Mouse (Mus musculus): ENCODE data around the gene Pde7b. TPM values are rescaled to one million over a fixed set of nuclear protein-coding genes. Genes with fewer than 3 reads are reported as not detected.

The Pde7b gene
- polyA plus RNA-seq, 1 experiment from 2014 or later, result 14.4 TPM

- no peaks in the 10 kb centered on the region for H3K27me3 ChIP-seq
- WGBS, result 54% methylated on average over 10 of the region's 10 CpGs
- no peak overlapping the region for H3K4me2 ChIP-seq (replicated peaks)
- no peaks in the 10 kb centered on the region for H3K9me3 ChIP-seq
- no peak overlapping the region for H3K9ac ChIP-seq
- H3K4me1 ChIP-seq, result peaks cover 5% of the 10 kb centered on the region; the same call in 1 of the 2 replicates
- H3K27ac ChIP-seq, result peak overlapping the region; percentile 41; the same call in 1 of the 2 replicates
- no peak overlapping the region for H3K4me3 ChIP-seq
- no peak for ATAC-seq (ENCODE audit: insufficient number of reproducible peaks, insufficient read depth, low FRiP score, low TSS enrichment)
- H3K36me3 ChIP-seq, result no peaks in the 10 kb centered on the region
Measured at GRCm38 (mm10) chr10:20669467-20669866, 55.4 kb downstream of the Pde7b start.

- Histone ChIP-seq H3K27me3 (no peaks in the 10 kb centered on the region), H3K36me3 (no peaks in the 10 kb centered on the region), H3K27ac (no peak overlapping the region), H3K4me3 (no peak overlapping the region), H3K9ac (no peak overlapping the region), H3K4me1 (peaks cover 5% of the 10 kb centered on the region; the same call in 1 of the 2 replicates), H3K9me3 (no peaks in the 10 kb centered on the region), H3K4me2 (replicated peaks) (no peak overlapping the region)
- ATAC-seq (ENCODE audit: insufficient number of reproducible peaks, insufficient read depth, low FRiP score, low TSS enrichment), result no peak
- WGBS, result 39% methylated on average over 4 of the region's 4 CpGs
Measured at GRCm38 (mm10) chr10:20668577-20668976, 56.3 kb downstream of the Pde7b start.

GRCm38 (mm10) chr10:20666655-20667054 lies 58.2 kb downstream of the Pde7b start:
- no peak for ATAC-seq (ENCODE audit: insufficient number of reproducible peaks, insufficient read depth, low FRiP score, low TSS enrichment)
- Histone ChIP-seq H3K27me3 (no peaks in the 10 kb centered on the region), H3K4me3 (no peak overlapping the region), H3K4me1 (peaks cover 9% of the 10 kb centered on the region; the same call in 1 of the 2 replicates), H3K36me3 (no peaks in the 10 kb centered on the region), H3K27ac (no peak overlapping the region), H3K9me3 (no peaks in the 10 kb centered on the region), H3K4me2 (replicated peaks) (no peak overlapping the region), H3K9ac (no peak overlapping the region)
- 63% methylated on average over 2 of the region's 2 CpGs for WGBS

DNA sequence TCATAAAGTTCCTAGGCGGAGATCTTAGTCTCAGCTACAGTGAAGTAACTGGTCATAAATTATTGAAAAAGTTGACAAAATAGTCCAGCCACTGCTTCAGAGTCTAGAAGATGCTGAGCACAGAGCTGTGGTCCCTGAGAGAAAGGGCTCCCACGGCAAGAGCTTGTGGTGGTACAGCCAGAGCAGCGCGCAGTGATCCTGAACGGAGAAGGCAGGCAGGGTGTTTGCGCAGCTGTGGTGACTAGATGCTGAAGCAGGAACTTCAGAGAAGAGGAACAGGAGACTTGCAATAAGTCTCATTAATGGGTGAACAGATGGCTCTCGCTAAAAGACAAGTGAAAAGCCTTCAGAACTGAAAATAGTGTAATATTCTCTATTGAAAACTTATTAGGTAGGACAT lies 61.9 kb downstream of the Pde7b start:
- H3K9me3 ChIP-seq, result no peaks in the 10 kb centered on the region
- no peak overlapping the region for H3K9ac ChIP-seq
- no peak overlapping the region for H3K27ac ChIP-seq
- 79% methylated on average over 7 of the region's 7 CpGs for WGBS
- no peak overlapping the region for H3K4me3 ChIP-seq
- H3K27me3 ChIP-seq, result no peaks in the 10 kb centered on the region
- H3K4me1 ChIP-seq, result peaks cover 9% of the 10 kb centered on the region
- H3K36me3 ChIP-seq, result no peaks in the 10 kb centered on the region
- H3K4me2 ChIP-seq (replicated peaks), result no peak overlapping the region
- no peak for ATAC-seq (ENCODE audit: insufficient number of reproducible peaks, insufficient read depth, low FRiP score, low TSS enrichment)

- no peak overlapping the region for H3K4me3 ChIP-seq
- H3K27me3 ChIP-seq, result no peaks in the 10 kb centered on the region
- no peak overlapping the region for H3K9ac ChIP-seq
- WGBS, result 29% methylated on average over 5 of the region's 5 CpGs
- H3K36me3 ChIP-seq, result no peaks in the 10 kb centered on the region
- no peak for ATAC-seq (ENCODE audit: insufficient number of reproducible peaks, insufficient read depth, low FRiP score, low TSS enrichment)
- no peak overlapping the region for H3K4me2 ChIP-seq (replicated peaks)
- H3K9me3 ChIP-seq, result no peaks in the 10 kb centered on the region
- peak overlapping the region; percentile 51 for H3K27ac ChIP-seq
- H3K4me1 ChIP-seq, result peaks cover 16% of the 10 kb centered on the region
Measured at GRCm38 (mm10) chr10:20661684-20662083, 63.2 kb downstream of the Pde7b start.

- Histone ChIP-seq H3K27me3 (no peaks in the 10 kb centered on the region), H3K4me3 (no peak overlapping the region), H3K27ac (no peak overlapping the region), H3K36me3 (no peaks in the 10 kb centered on the region), H3K4me2 (replicated peaks) (no peak overlapping the region), H3K9me3 (no peaks in the 10 kb centered on the region), H3K9ac (no peak overlapping the region), H3K4me1 (peaks cover 23% of the 10 kb centered on the region)
- ATAC-seq (ENCODE audit: insufficient number of reproducible peaks, insufficient read depth, low FRiP score, low TSS enrichment), result no peak
- WGBS, result 71% methylated on average over 4 of the region's 4 CpGs
Measured at GRCm38 (mm10) chr10:20659718-20660117, 65.2 kb downstream of the Pde7b start.

DNA sequence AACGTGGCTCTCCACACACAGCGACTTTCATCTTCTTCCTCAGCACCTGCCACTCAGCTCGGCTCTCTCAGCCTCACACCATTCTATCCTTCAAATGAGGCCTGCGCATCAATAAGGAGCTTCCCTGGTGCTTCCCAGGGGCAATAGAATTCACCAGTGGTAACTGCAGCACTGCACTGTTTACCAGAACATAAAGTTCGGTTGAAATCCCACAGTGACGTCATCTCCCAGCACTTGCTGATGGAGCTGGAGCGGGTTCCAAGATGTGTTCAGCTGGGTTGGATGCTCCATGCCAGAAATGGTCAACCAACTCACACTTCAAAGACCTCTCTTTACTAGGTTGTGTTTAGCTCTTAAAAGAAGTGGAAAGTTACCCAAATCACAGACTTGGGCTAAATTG lies 65.6 kb downstream of the Pde7b start:
- Histone ChIP-seq H3K9ac (no peak overlapping the region), H3K4me2 (replicated peaks) (no peak overlapping the region), H3K27me3 (no peaks in the 10 kb centered on the region), H3K9me3 (no peaks in the 10 kb centered on the region), H3K4me1 (peaks cover 23% of the 10 kb centered on the region), H3K4me3 (no peak overlapping the region), H3K27ac (no peak overlapping the region), H3K36me3 (no peaks in the 10 kb centered on the region)
- 85% methylated on average over 7 of the region's 7 CpGs for WGBS
- ATAC-seq (ENCODE audit: insufficient number of reproducible peaks, insufficient read depth, low FRiP score, low TSS enrichment), result no peak

DNA sequence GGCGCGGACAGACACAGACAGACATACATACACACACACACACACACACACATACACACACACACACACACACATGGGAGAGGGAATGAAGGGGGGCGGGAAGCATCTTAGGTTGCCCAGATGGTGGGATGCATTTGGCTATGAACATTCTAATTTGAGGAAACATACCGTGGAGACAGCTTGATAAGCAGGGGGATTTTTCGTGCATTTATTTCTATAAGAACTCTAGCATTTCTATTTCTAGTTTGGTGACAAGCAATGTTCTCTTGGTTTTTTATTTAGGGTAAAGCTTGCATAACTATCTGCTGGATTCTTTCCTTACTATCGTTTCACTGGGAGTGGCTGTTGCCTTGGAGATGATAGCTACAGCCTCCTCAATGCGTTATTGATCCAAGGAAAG lies 66.2 kb downstream of the Pde7b start:
- Histone ChIP-seq H3K27ac (no peak overlapping the region), H3K9ac (no peak overlapping the region), H3K4me2 (replicated peaks) (no peak overlapping the region), H3K4me3 (no peak overlapping the region), H3K4me1 (peaks cover 23% of the 10 kb centered on the region), H3K36me3 (no peaks in the 10 kb centered on the region), H3K27me3 (no peaks in the 10 kb centered on the region), H3K9me3 (no peaks in the 10 kb centered on the region)
- ATAC-seq (ENCODE audit: insufficient number of reproducible peaks, insufficient read depth, low FRiP score, low TSS enrichment), result no peak
- WGBS, result 78% methylated on average over 7 of the region's 7 CpGs

DNA sequence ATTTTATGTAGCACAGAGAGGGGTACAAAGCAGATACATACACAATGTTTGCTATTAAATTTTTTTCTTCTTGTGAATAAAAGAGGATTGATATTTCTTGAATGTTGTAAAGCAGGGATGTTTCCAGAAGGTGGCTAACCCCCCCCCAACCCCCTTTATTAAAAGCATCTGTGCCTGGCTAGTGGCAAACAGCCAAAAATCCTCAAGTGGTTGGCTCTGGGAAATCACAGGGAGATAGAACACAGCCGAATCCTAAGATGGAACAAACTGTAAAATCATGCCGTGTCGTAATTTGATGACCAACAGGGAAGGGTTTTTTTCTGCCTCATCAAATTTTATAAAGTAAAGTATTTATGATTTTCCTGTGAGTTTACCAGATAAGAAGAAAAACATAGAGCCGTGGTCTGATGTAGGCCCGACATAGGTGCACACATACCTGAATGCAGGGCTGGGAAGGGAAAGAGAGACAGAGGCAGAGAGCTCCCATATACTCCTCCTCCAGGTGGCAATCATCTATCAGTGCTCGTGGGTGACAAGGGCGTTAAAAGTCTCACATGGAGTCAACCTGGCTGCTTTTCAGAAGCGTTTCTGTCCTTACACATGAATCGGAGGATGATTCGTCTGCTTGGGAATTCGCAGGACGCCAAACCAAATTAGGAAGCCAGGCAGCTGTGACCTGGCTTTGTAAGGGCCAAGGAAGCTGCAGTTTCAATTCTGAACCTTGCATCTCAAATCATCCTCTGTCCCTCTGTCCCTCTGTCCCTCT lies 67.4 kb downstream of the Pde7b start:
- H3K9me3 ChIP-seq, result no peaks in the 10 kb centered on the region
- H3K4me2 ChIP-seq (replicated peaks), result no peak overlapping the region
- H3K27me3 ChIP-seq, result no peaks in the 10 kb centered on the region
- no peak overlapping the region for H3K4me3 ChIP-seq
- peak; percentile 52; the same call in 1 of the 2 replicates for ATAC-seq (ENCODE audit: insufficient number of reproducible peaks, insufficient read depth, low FRiP score, low TSS enrichment)
- 46% methylated on average over 12 of the region's 12 CpGs for WGBS
- H3K36me3 ChIP-seq, result no peaks in the 10 kb centered on the region
- H3K9ac ChIP-seq, result no peak overlapping the region
- peak overlapping the region; percentile 54 for H3K27ac ChIP-seq
- peaks cover 21% of the 10 kb centered on the region for H3K4me1 ChIP-seq

GRCm38 (mm10) chr10:20654590-20654989 lies 70.3 kb downstream of the Pde7b start:
- no peak for ATAC-seq (ENCODE audit: insufficient number of reproducible peaks, insufficient read depth, low FRiP score, low TSS enrichment)

GRCm38 (mm10) chr10:20654187-20654586 lies 70.7 kb downstream of the Pde7b start:
- Histone ChIP-seq H3K9me3 (no peaks in the 10 kb centered on the region), H3K4me1 (peaks cover 16% of the 10 kb centered on the region), H3K27me3 (no peaks in the 10 kb centered on the region), H3K4me3 (no peak overlapping the region), H3K9ac (no peak overlapping the region), H3K36me3 (no peaks in the 10 kb centered on the region), H3K27ac (no peak overlapping the region), H3K4me2 (replicated peaks) (no peak overlapping the region)
- ATAC-seq (ENCODE audit: insufficient number of reproducible peaks, insufficient read depth, low FRiP score, low TSS enrichment), result no peak
- 69% methylated on average over 6 of the region's 6 CpGs for WGBS

More at GRCm38 (mm10) chr10:20654590-20654989, 70.3 kb downstream of the Pde7b start:
- H3K9ac ChIP-seq, result no peak overlapping the region
- 73% methylated on average over 6 of the region's 6 CpGs for WGBS
- no peaks in the 10 kb centered on the region for H3K36me3 ChIP-seq
- peaks cover 16% of the 10 kb centered on the region for H3K4me1 ChIP-seq
- H3K27me3 ChIP-seq, result no peaks in the 10 kb centered on the region
- H3K4me3 ChIP-seq, result no peak overlapping the region
- no peak overlapping the region for H3K4me2 ChIP-seq (replicated peaks)
- no peaks in the 10 kb centered on the region for H3K9me3 ChIP-seq
- H3K27ac ChIP-seq, result no peak overlapping the region

DNA sequence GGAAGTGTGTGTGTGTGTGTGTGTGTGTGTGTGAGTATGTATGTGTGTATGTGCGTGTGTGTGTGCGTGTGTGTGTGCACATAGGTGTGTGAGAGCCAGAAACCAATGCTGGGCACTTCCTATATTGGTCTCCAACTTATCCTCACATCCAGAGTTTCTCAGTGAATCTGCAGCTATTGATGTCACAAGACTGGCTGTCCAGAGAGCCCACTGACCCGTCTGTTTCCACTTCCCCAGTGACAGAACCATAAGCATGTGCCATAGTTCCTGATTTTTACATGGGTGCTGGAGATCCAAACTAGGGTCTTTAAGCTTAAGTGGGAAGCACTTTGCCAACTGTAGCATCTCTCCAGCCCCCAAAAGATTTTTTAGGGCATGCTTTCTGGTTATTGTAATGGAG lies 71.6 kb downstream of the Pde7b start:
- 81% methylated on average over 3 of the region's 3 CpGs for WGBS
- ATAC-seq (ENCODE audit: insufficient number of reproducible peaks, insufficient read depth, low FRiP score, low TSS enrichment), result no peak
- Histone ChIP-seq H3K27me3 (no peaks in the 10 kb centered on the region), H3K9ac (no peak overlapping the region), H3K4me1 (peaks cover 16% of the 10 kb centered on the region), H3K9me3 (no peaks in the 10 kb centered on the region), H3K4me2 (replicated peaks) (no peak overlapping the region), H3K4me3 (no peak overlapping the region), H3K36me3 (no peaks in the 10 kb centered on the region), H3K27ac (no peak overlapping the region)
